ENCODE assay signal across 23 mouse cellular contexts in the genomic region with DNA sequence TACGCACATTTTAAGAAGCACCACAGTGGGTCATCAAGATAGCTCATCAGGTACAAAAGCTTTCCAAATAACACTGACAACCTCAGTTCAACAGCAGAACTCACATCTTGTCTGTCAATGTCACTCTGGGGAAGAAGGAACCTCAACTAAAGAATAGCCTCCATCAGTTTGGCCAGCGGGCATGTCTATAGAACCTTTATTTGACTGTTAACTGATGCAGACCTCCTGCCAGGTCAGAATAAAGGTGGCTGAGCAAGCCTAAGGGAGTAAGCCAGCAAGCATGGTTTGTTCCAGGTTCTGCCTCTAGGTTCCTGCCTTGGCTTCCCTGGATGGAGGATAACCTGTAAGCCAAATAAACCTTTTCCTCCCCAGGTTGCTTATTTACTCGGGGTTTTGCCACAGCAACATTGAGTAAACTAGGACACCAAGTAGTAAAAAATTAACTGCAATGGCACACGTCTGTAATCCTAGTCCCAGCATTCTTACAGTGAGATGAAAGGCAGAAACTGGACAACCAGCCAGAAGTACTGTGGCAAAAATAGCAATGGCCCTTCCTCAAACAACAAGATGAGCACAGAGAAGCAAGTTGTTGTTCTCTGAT. TPM values are rescaled to one million over a fixed set of nuclear protein-coding genes. Genes with fewer than 3 reads are reported as not detected.
DNase-seq lines count a peak whose midpoint lies in the region; ATAC-seq lines count a peak whose summit lies in the region.
"Had no signal": no experiment of that assay in that cellular context is flagged by ENCODE, and none has a peak within 500 bp of the region (broad histone marks: within the 10 kb centered on the region; RNA-seq: fewer than 3 reads in every experiment).

No protein-coding gene starts in this region.

- 85% methylated on average over 4 of the region's 4 CpGs for WGBS in kidney, embryonic 16.5 days
- WGBS in kidney, embryonic 15.5 days = 90% methylated on average over 4 of the region's 4 CpGs
- WGBS in midbrain, embryonic 11.5 days = 96% methylated on average over 4 of the region's 4 CpGs
- WGBS in midbrain, embryonic 13.5 days = 93% methylated on average over 4 of the region's 4 CpGs

- H3K9me3 ChIP-seq in kidney, embryonic 16.5 days (ENCODE audit: low read length) = peaks cover 13% of the 10 kb centered on the region
- peaks cover 4% of the 10 kb centered on the region; the same call in 1 of the 2 replicates for H3K9me3 ChIP-seq in kidney, embryonic 15.5 days (replicated peaks)
- no peaks in the 10 kb centered on the region; the same call in 1 of the 2 replicates for H3K9me3 ChIP-seq in midbrain, embryonic 11.5 days (ENCODE audit: control insufficient read depth, low read length)
- 0 out of 2 replicates have a peak, but pooled peaks cover 4% of the 10 kb centered on the region for H3K9me3 ChIP-seq in midbrain, embryonic 13.5 days
- H3K9me3 ChIP-seq: forebrain, embryonic 13.5 days had no signal

- peak; percentile 58 for DNase-seq in kidney, adult 11 months
- DNase-seq in kidney, adult 9 months = peak; percentile 85
- peak; percentile 60 for DNase-seq in midbrain, embryonic 11.5 days (ENCODE audit: low spot score, missing footprints)
- peak; percentile 16 for DNase-seq in yolk sac, embryonic 10.5 days (ENCODE audit: low spot score)
- no peak for DNase-seq in urinary bladder, postnatal 25 days (ENCODE audit: low spot score)
- DNase-seq: adrenal gland, adult 8-10 months; adrenal gland, postnatal 36 days; B cell, adult 2 months; cerebellum, adult 2 months; cerebellum, postnatal 10 days; forebrain, postnatal 0 days; gastrocnemius, postnatal 14 days; heart, adult 2 months; heart, postnatal 14 days had no signal

- H3K4me3 ChIP-seq in kidney, embryonic 16.5 days (ENCODE audit: low read length) = no peak overlapping the region
- no peak overlapping the region for H3K4me3 ChIP-seq in kidney, embryonic 15.5 days (replicated peaks)
- no peak overlapping the region for H3K4me3 ChIP-seq in midbrain, embryonic 11.5 days (ENCODE audit: low read depth, low read length)
- H3K4me3 ChIP-seq in midbrain, embryonic 13.5 days (replicated peaks) = no peak overlapping the region
- H3K4me3 ChIP-seq: embryonic facial prominence, embryonic 10.5 days; forebrain, embryonic 13.5 days; heart, adult 2 months; heart, embryonic 15.5 days had no signal

- H3K27me3 ChIP-seq in kidney, embryonic 16.5 days (ENCODE audit: insufficient read depth, low read length) = no peaks in the 10 kb centered on the region
- no peaks in the 10 kb centered on the region for H3K27me3 ChIP-seq in kidney, embryonic 15.5 days
- H3K27me3 ChIP-seq in midbrain, embryonic 11.5 days (ENCODE audit: control insufficient read depth, insufficient read depth, low read length) = no peaks in the 10 kb centered on the region
- H3K27me3 ChIP-seq in midbrain, embryonic 13.5 days = no peaks in the 10 kb centered on the region
- H3K27me3 ChIP-seq: forebrain, embryonic 13.5 days; heart, embryonic 15.5 days; Patski had no signal

- no peaks in the 10 kb centered on the region for H3K4me1 ChIP-seq in kidney, embryonic 16.5 days (ENCODE audit: insufficient read depth, low read length)
- H3K4me1 ChIP-seq in kidney, embryonic 15.5 days = no peaks in the 10 kb centered on the region
- H3K4me1 ChIP-seq in midbrain, embryonic 11.5 days (ENCODE audit: control insufficient read depth, insufficient read depth, low read length) = no peaks in the 10 kb centered on the region
- no peaks in the 10 kb centered on the region for H3K4me1 ChIP-seq in midbrain, embryonic 13.5 days (replicated peaks)
- H3K4me1 ChIP-seq: embryonic facial prominence, embryonic 10.5 days; forebrain, embryonic 13.5 days; heart, embryonic 15.5 days had no signal

- peaks cover 56% of the 10 kb centered on the region for H3K36me3 ChIP-seq in kidney, embryonic 16.5 days (ENCODE audit: insufficient read depth, low read length)
- H3K36me3 ChIP-seq in kidney, embryonic 15.5 days = peaks cover 93% of the 10 kb centered on the region
- peaks cover 34% of the 10 kb centered on the region for H3K36me3 ChIP-seq in midbrain, embryonic 11.5 days (ENCODE audit: control insufficient read depth, insufficient read depth, low read length)
- peaks cover 78% of the 10 kb centered on the region for H3K36me3 ChIP-seq in midbrain, embryonic 13.5 days

- no peak overlapping the region for H3K9ac ChIP-seq in kidney, embryonic 16.5 days (replicated peaks; ENCODE audit: low read length)
- H3K9ac ChIP-seq in kidney, embryonic 15.5 days = no peak overlapping the region
- H3K9ac ChIP-seq in midbrain, embryonic 11.5 days (ENCODE audit: low read length) = no peak overlapping the region
- no peak overlapping the region for H3K9ac ChIP-seq in midbrain, embryonic 13.5 days (replicated peaks)
- H3K9ac ChIP-seq: forebrain, embryonic 13.5 days; forebrain, postnatal 0 days; heart, embryonic 15.5 days had no signal

- H3K4me2 ChIP-seq in kidney, embryonic 16.5 days (replicated peaks; ENCODE audit: low read depth, low read length) = no peak overlapping the region
- no peak overlapping the region for H3K4me2 ChIP-seq in kidney, embryonic 15.5 days
- H3K4me2 ChIP-seq in midbrain, embryonic 11.5 days = no peak overlapping the region
- H3K4me2 ChIP-seq in midbrain, embryonic 13.5 days (replicated peaks) = no peak overlapping the region
- H3K4me2 ChIP-seq: forebrain, embryonic 13.5 days; heart, embryonic 11.5 days; heart, embryonic 15.5 days had no signal

- no peak for ATAC-seq in kidney, embryonic 16.5 days (ENCODE audit: low FRiP score, low TSS enrichment)
- no peak for ATAC-seq in kidney, embryonic 15.5 days (replicated peaks; ENCODE audit: low FRiP score)
- ATAC-seq in midbrain, embryonic 11.5 days (ENCODE audit: low FRiP score) = no peak
- ATAC-seq in midbrain, embryonic 13.5 days = no peak
- ATAC-seq: CD4-positive, CD25-positive, alpha-beta regulatory T cell, adult 4 months; forebrain, embryonic 13.5 days; forebrain, postnatal 0 days; Patski had no signal

- H3K27ac ChIP-seq in kidney, embryonic 16.5 days (ENCODE audit: low read length) = no peak overlapping the region
- no peak overlapping the region for H3K27ac ChIP-seq in kidney, embryonic 15.5 days
- no peak overlapping the region for H3K27ac ChIP-seq in midbrain, embryonic 11.5 days (ENCODE audit: low read depth, low read length)
- H3K27ac ChIP-seq in midbrain, embryonic 13.5 days = no peak overlapping the region
- H3K27ac ChIP-seq: embryonic facial prominence, embryonic 10.5 days; forebrain, embryonic 13.5 days; heart, adult 2 months; heart, embryonic 15.5 days had no signal

RNA-seq across cellular contexts. Expression of a gene that starts 16.7 kb away (rescaled TPM):
- polyA plus RNA-seq in kidney, embryonic 16.5 days (2015; fragmentation: Nextera tagmentation; extraction: Ambion mirVana) = 20.1 and 20.8 TPM in 2 replicates
- polyA plus RNA-seq in kidney, embryonic 15.5 days (2015; fragmentation: Nextera tagmentation; extraction: Ambion mirVana) = 17.8 and 21.9 TPM in 2 replicates
- polyA plus RNA-seq in midbrain, embryonic 11.5 days (2014; fragmentation: Nextera tagmentation; extraction: Ambion mirVana) = 30.9 and 34.9 TPM in 2 replicates
- polyA plus RNA-seq in midbrain, embryonic 13.5 days (2015; fragmentation: Nextera tagmentation; extraction: Ambion mirVana) = 17.5 and 20.1 TPM in 2 replicates

RNA-seq across cellular contexts. Expression of a gene that starts 49.3 kb away (rescaled TPM):
- polyA plus RNA-seq in kidney, embryonic 16.5 days (2015; fragmentation: Nextera tagmentation; extraction: Ambion mirVana) = 23.1 and 26.7 TPM in 2 replicates
- 20.0 and 20.3 TPM in 2 replicates for polyA plus RNA-seq in kidney, embryonic 15.5 days (2015; fragmentation: Nextera tagmentation; extraction: Ambion mirVana)
- 37.3 and 41.7 TPM in 2 replicates for polyA plus RNA-seq in midbrain, embryonic 11.5 days (2014; fragmentation: Nextera tagmentation; extraction: Ambion mirVana)
- polyA plus RNA-seq in midbrain, embryonic 13.5 days (2015; fragmentation: Nextera tagmentation; extraction: Ambion mirVana) = 33.1 and 35.4 TPM in 2 replicates

RNA-seq across cellular contexts. Expression of a gene that starts 58.3 kb away (rescaled TPM):
- polyA plus RNA-seq in kidney, embryonic 16.5 days (2015; fragmentation: Nextera tagmentation; extraction: Ambion mirVana) = 27.1 and 31.3 TPM in 2 replicates
- 32.9 and 35.6 TPM in 2 replicates for polyA plus RNA-seq in kidney, embryonic 15.5 days (2015; fragmentation: Nextera tagmentation; extraction: Ambion mirVana)
- 35.6 and 38.2 TPM in 2 replicates for polyA plus RNA-seq in midbrain, embryonic 11.5 days (2014; fragmentation: Nextera tagmentation; extraction: Ambion mirVana)
- 41.5 and 45.4 TPM in 2 replicates for polyA plus RNA-seq in midbrain, embryonic 13.5 days (2015; fragmentation: Nextera tagmentation; extraction: Ambion mirVana)
